Mouse (Mus musculus): ENCODE measurements around the gene Cpm.
"Not testable (repeated sequence)": the region's sequence is repeated elsewhere in the genome, so short reads cannot be mapped to it uniquely, and the experiment has no call there.

Gene Cpm

DNA sequence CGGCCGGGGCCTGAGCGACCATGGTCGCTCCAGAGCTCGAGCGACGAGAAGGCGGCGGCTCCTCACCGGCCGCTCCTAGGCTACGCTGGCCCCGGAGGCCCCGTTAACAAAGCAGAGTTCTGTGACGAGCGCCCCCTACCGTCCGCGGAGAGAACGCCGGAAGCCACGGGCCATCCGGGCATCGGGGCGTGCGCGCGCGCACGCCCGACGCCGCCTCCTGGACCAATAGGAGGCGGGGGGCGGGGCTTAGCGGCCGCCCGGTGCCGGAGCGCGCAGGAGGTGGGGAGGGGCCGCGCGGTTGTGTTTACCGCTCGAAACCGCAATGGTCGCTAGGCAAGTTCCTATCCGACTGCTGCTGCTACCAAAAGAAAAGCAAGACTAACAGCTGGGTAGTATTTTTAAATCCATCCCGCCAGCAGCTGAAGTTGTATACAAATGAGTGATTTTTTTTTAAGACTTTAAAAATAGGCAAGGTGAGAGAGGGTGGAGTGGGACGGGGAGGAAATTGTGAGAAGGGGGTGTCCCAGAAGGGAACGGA lies 81.4 kb downstream of the Cpm start, which contains the start of gene Mdm2:
TSS of gene Mdm2 (minus strand) at position 155 of the 538 bp plus-strand sequence.
- in situ Hi-C loops (cut with MboI; ENCODE audit: low sequenced_read_pairs), result no loop called here

DNA sequence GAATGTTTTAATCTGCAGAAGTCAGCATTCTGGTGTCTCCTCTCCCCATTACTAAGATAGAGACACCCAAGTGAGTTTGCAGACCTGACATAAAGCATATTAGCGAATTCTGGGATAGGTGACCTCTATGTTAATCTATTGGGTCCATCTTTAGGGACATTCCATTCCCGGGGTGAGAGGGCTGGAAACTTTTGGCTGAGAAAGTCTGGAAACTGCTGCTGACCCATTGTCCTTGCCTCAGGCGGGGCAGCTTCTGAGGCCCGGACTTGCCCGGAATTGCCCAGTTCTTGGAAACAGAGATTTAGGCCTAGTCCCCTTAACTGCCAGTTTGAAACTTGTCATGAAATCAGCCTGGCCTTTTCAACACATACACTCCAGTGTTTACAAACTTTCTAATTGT lies 82.1 kb downstream of the Cpm start:
- in situ Hi-C loops (cut with MboI; ENCODE audit: low sequenced_read_pairs), result no loop called here

DNA sequence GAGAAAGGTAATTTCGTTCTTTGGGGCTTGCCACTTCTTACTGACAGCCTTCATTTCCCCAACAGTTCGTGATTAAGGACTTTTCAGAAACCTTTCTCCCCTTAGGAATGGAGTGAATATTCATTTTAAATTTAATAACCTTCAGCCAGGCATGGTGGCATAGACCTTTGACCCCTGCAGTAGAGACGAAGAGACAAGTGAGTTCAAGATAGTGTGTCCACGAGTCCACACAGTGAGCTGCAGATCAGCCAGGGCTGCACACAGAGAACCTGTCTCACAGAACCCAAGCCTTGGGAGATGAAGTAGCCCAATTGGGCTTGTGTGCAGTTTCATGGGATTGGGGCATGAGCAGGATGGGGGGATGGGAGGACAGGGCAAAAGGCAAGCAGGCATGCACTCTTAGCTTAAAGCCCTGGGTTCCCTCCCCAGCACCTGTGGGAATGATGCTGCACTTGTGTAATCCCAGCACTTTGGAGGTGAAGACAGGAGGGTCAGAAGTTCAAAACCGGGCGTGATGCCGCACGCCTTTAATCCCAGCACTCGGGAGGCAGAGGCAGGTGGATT lies 83.0 kb downstream of the Cpm start:
- in situ Hi-C loops (cut with MboI; ENCODE audit: low sequenced_read_pairs), result no loop called here

DNA sequence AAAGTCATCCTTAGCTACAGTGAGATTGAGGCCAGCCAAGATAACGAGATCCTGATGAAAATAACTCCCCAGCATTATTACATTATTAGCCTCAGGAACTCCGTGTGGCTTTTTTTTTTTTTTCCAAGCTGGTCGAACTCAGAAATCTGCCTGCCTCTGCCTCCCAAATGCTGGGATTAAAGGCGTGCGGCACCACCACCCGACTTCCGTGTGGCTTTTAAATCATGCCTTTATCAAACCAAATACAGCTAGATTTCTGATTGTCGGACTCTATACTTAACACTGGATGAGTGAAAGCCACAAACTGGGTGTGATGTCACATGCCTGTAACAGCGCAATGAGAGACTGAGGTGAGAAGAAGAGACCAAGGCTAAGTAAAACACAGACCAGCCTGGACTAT lies 83.6 kb downstream of the Cpm start:
- in situ Hi-C loops (cut with MboI; ENCODE audit: low sequenced_read_pairs), result no loop called here

DNA sequence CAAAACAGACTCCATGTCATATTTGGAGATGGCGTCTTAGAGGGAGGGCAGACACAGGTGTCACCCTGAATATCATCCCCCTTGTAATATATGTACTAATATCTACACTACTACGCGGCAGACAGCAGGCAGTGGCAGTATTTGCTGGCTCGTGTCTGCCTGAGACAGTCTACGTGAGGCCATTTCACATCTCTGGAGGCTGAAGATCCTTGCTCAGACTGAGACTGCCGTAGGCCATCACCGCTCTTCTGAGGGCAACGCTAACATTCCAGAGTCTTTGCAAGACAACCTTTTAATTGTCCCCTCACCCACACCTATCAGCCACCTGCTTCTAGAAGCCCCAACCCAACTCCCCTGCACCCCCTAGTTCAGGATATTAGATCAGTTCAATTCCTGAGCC lies 84.2 kb downstream of the Cpm start:
- in situ Hi-C loops (cut with MboI; ENCODE audit: low sequenced_read_pairs), result no loop called here

DNA sequence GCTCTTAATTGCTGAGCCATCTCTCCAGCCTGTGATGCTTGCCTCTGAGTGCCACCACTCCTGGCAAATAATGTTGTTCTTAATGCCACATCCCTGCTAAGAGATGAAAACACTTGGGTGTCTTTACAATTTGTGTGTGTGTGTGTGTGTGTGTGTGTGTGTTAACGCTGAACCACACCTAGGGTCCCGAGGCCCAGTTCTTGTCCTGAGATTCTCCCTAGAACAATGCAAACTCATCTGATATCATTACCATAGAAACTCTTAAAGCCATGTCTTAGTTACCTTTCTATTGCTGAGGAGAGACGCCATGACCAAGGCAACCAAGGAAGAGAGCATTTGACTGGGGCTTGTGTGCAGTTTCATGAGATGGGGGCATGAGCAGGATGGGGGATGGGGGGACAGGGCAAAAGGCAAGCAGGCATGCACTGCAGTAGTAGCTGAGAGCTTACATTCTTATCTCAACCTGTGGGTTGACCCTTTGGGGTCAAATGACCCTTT lies 84.8 kb downstream of the Cpm start:
- in situ Hi-C loops (cut with MboI; ENCODE audit: low sequenced_read_pairs), result no loop called here

DNA sequence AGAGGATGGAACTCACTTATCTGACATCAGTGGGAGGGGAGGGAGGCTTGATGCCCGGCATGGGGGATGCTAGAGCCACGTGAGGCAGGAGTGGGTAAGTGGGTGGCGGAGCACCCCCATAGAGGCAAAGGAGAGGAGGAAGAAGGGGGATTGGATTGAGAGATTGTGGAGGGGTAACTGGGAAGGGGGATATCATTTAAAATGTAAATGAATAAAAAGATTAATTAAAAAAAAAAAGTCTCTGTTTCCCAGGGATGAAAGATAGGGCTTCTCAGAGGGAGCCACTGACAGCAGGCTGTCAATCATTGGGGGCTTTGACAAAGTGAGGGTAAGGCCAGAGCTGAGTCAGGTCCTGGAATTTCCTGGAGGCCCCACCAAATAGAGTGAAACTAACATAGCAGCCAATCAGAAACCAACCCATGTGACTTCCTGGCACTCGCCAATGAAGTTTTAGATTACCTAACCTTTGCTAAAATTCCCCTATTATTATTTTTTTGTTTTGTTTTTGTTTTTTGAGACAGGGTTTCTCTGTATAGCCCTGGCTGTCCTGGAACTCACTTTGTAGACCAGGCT lies 85.7 kb downstream of the Cpm start:
- in situ Hi-C loops (cut with MboI; ENCODE audit: low sequenced_read_pairs), result no loop called here

DNA sequence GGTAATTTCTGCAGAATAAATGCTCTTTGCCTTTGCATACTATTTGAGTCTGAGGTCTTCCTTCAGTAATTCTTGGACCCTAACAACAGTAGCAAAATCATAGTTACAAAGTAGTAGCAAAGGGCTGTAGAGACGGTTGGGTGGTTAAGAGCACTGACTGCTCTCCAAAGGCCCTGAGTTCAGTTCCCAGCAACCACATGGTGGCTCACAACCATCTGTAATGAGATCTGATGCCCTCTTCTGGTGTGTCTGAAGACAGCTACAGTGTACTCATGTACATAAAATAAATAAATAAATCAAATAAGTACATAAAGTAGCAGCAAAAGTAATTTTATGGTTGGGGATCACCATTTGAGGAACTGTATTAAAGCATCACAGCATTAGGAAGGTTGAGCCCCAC lies 86.4 kb downstream of the Cpm start:
- in situ Hi-C loops (cut with MboI; ENCODE audit: low sequenced_read_pairs), result not testable (repeated sequence)

DNA sequence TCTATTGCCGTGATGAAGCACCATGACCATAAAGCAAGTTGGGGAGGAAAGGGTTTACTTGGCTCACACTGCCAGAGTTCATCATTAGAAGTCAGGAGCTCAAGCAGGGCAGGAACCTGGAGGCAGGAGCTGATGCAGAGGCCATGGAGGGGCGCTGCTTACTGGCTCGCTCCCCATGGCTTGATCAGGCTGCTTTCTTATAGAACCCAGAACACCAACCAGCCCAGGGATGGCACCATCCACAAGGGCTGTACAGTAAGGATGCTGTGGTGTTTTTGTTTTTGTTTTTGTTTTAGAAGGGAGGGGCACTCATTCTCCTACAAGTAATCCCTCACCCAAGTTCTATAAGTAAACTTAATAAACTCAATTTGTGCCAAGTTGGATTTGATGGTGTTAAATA lies 87.4 kb downstream of the Cpm start:
- in situ Hi-C loops (cut with MboI; ENCODE audit: low sequenced_read_pairs), result no loop called here

DNA sequence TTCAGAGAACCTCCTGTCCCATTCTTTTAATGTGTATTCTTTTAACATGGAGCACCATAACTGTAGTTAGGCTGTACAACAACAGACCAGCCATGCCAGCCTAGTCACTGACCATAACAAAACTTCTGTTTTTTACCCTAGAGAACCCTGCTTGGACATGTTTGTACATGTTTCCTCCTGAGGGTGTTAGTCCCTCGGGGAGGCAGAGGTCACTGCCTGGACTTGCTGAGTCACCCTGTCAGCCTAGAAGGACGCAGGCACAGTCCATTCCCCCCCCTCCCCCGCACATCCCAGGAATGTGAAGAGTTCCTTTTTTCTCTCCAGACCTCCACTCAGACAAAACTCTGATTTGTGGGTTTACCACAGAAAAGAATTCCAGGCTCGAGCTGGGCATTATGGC lies 88.3 kb downstream of the Cpm start:
- in situ Hi-C loops (cut with MboI; ENCODE audit: low sequenced_read_pairs), result no loop called here

DNA sequence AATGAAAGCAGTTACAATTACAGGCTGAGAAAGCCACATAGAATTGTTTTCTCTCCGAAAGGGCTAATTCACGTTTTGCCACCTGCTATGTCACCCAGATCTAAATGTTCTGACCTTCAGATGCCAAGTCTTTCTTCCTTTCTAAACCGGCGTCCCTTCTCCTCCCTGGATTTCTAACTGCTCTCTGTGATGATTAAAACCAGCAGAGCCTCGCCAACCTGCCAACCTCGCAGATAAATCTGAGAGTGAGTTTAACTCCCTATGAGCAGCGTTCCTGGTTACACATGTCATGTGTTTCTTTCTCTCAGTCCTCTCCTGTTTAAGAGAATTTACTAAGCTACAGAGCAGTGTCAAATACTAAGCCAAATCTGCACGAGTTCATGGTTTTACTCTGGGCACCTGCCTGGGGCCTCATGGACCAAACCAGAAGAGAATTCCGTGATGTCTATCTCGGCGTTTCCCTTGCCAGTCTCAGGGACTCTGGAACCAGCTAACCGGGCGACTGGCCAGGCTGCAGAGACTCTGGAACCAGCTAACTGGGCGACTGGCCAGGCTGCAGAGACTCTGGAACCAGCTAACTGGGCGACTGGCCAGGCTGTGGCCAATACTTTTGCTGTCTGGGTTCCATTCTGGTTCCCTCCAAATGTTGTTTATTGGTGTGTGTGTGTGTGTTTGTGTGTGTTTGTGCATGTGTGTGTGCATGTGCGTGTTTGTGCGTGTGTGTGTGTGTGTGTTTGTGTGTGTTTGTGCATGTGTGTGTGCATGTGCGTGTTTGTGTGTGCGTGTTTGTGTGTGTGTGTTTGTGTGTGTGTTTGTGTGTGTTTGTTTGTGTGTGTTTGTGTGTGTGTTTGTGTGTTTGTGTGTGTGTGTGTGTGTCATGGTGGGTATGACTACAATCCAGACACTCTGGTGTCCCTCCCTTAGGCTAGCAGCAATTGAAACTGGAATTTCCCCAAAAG lies 89.1 kb downstream of the Cpm start:
- in situ Hi-C loops (cut with MboI; ENCODE audit: low sequenced_read_pairs), result no loop called here

DNA sequence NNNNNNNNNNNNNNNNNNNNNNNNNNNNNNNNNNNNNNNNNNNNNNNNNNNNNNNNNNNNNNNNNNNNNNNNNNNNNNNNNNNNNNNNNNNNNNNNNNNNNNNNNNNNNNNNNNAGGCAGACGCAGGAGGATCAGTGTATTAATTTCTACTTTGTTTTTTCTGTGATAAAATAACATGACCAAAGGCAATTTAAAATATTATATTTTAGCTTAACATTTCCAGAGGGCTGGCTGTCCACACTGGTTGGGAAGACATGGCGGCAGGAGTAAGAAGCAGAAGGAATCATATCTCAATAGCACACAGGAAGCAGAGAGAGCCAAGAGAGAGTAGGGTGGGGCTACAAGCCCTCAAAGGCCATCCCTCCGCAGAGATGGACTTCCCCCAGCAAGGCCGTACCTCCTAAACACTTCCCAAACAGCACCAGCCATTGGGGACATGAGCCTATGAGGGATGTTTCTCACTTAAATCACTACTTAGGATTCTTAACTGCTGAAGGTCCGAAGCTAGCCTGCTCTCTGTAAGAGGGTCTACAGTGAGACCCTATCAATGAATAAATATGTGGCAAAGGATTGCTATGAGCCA lies 94.9 kb downstream of the Cpm start:
- in situ Hi-C loops (cut with MboI; ENCODE audit: low sequenced_read_pairs), result no loop called here

DNA sequence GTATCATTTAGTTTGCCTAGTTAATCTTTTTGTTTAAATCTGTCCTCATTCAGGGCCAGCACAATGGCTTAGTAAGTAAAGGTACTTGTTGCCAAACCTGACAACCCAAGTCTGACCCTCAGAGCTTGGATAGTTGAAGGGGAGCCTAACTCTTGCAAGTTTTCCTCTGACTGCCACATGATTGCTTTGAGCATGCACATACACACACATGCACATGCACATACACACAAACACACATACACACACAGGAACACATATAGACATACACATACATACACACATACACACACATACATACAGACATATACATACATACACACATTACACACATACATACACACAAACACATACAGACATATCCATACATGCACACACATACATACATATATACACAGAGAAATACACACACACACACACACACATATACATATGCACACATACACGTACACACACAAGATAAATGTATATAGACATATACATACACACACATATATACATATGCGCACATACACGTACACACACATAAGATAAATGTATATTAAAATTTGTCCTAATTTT lies 95.6 kb downstream of the Cpm start:
- in situ Hi-C loops (cut with MboI; ENCODE audit: low sequenced_read_pairs), result loop anchor here (25.0 kb wide), 1 partner anchor 637 kb away; the partner anchor contains the start of gene Gm9049

DNA sequence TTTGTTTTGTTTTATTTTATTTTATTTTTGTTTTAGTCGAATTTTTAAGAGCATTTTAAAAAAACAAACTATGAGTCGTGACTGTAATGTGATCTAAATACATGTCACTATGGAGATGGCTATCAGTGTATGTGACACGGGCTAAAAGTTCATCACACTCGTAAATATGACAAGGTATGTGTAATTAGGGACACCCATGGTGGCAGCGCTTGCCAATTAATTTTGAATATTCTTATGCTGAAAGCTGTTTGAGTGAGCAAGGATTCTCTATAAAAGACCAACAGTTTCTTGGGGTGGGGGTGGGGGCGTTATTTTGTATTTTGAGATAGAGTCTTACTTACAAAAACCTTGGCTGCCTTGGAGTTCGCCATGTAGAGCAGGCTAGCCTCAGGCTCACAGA lies 96.4 kb downstream of the Cpm start:
- in situ Hi-C loops (cut with MboI; ENCODE audit: low sequenced_read_pairs), result loop anchor here (25.0 kb wide), 1 partner anchor 637 kb away; the partner anchor contains the start of gene Gm9049

DNA sequence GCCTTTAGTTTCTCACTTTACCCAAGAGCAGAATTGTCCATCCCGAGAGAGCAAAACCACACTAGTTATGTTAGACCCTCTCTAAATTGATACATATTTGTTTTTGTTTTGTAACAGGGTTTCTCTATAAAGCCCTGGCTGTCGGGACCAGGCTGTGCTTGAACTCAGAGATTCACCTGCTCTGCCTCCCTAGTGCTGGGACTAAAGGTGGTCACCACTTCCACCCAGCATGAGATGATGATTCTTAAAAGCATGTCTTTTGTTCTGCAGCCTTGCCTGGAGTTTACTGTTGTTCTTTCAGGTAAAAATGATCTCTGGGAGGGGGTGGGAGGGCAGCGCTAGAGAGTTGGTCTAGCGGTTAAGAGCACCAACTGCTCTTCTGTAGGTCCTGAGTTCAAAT lies 97.0 kb downstream of the Cpm start:
- in situ Hi-C loops (cut with MboI; ENCODE audit: low sequenced_read_pairs), result loop anchor here (25.0 kb wide), 1 partner anchor 636 kb away; the partner anchor contains the start of gene Gm9049

DNA sequence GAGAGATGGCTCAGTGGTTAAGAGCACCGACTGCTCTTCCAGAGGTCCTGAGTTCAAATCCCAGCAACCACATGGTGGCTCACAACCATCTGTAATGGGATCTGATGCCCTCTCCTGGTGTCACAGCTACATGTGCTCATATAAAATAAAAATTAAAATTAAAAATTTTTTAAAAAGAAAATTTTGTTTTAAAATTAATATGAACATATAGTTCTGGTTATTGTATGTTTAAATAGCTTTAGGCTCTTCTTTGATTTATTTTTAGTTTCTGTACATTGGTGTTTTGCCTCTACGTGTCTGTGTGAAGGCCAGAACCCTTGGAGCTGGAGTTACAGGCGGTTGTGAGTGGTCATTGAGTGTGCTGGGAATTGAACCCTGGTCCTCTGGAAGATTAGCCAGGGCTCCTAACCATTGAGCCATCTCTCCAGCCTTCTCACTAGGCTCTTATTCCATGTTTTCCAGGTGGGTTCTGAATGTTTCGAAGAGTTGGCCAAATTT lies 97.6 kb downstream of the Cpm start:
- in situ Hi-C loops (cut with MboI; ENCODE audit: low sequenced_read_pairs), result loop anchor here (25.0 kb wide), 1 partner anchor 635 kb away; the partner anchor contains the start of gene Gm9049

DNA sequence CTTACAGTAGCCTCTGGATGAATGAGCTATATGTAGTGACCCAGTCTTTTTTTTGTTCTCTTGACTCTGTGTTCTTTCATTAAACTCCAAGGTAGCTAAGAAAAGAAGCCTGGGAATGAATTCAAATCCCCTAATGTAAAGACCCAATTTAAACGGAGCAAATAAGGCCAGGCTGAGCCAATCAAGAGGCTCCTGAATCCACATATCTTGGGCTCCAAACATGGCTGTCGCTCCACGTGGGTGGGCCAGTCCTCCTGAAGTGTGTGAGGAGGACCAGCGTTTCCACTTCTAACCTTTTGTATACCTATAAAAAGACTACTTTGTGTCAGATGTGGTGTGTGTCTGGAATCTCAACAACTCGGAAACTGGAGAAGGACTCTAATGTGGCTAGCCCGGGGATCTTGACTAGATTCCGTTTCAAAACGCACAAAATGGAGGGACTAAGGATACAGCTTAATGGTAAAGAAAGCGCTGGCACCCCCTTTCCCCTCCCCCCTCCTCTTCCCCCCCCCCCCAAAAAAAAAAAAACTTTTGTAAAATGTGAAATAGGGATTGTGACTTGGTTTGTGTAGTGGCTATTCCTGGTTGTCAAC lies 98.3 kb downstream of the Cpm start:
- in situ Hi-C loops (cut with MboI; ENCODE audit: low sequenced_read_pairs), result loop anchor here (25.0 kb wide), 1 partner anchor 635 kb away; the partner anchor contains the start of gene Gm9049

DNA sequence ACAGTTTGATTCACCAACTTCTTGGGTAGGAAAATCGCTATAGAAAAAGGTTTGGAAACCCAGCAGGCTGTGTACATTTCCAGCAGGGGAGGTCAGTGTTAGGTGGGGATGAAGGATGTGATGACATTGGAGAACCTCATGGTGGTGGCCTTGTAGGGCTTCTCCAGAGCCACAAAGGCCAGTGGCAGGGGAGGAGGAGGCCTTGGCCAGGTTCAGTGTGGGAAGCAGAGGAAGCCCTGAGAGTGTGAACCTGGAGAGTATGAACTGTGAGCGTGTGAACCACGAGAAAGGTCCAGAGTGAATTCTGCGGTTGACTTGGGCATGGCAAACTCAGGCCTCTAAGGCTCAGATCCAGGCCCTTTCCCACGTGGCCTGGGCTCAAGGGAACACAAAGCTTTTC lies 99.3 kb downstream of the Cpm start:
- in situ Hi-C loops (cut with MboI; ENCODE audit: low sequenced_read_pairs), result loop anchor here (25.0 kb wide), 1 partner anchor 634 kb away; the partner anchor contains the start of gene Gm9049

DNA sequence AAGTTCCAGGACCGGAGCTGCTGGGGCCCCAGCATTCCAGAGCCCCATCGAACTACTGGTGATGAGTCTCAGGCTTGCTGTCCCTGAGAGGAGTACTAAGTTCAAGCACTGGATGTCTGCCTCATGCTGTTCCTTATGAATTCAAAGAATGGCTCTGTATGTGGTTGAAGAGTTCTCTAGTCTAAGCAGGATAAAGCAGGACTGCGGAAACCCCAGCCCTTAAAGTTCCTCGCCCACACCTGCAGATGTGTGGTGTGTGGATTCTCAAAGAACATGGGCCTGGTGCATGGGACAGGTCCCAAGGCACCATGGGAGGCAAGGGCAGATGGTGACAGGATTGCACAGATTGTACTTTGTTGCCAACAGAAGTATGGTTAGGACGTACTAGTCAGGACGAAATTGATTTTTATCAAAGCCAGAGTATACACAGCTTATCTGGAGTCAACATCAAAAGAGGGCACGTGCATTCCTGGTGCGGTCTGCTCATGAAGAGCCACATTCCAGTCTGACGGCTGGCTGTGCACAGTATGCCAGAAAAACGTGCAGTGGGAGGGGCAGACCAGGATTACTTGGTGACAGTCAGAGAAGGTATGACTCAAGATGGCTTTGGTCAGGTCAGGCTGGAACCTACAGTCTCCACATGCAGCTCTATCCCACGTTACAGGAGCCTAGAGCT lies 100.0 kb downstream of the Cpm start:
- in situ Hi-C loops (cut with MboI; ENCODE audit: low sequenced_read_pairs), result loop anchor here (25.0 kb wide), 1 partner anchor 633 kb away; the partner anchor contains the start of gene Gm9049
